Mouse (Mus musculus) embryonic facial prominence, embryonic 13.5 days (tissue): ENCODE measurements around the gene Tmem132b. TPM values are rescaled to one million over a fixed set of nuclear protein-coding genes. Genes with fewer than 3 reads are reported as not detected.

Experiments
- ATAC-seq: fragments of 200-750 bp; cut with Nextera tagmentation; 2 replicates; pipeline ENCODE4 v1.8.0; 2017; ENCODE audit warnings: low read depth; ENCODE audit not compliant: insufficient number of reproducible peaks, insufficient read depth, low FRiP score, low TSS enrichment
- H3K27ac ChIP-seq: fragments of 300-500 bp; sonication (generic); 2 replicates; pipeline ENCODE4 v1.5.1; 2015; ENCODE audit warnings: moderate library complexity, mild to moderate bottlenecking, inconsistent platforms
- H3K27me3 ChIP-seq: fragments of 300-500 bp; sonication (generic); 2 replicates; pipeline ENCODE4 v1.6.1; 2015; ENCODE audit warnings: mild to moderate bottlenecking, inconsistent platforms
- H3K36me3 ChIP-seq: fragments of 300-500 bp; sonication (generic); 2 replicates; pipeline ENCODE4 v1.6.1; 2015; ENCODE audit warnings: mild to moderate bottlenecking, inconsistent platforms
- H3K4me1 ChIP-seq: fragments of 300-500 bp; sonication (generic); 2 replicates; pipeline ENCODE4 v1.6.1; 2015; ENCODE audit warnings: inconsistent platforms
- H3K4me2 ChIP-seq: fragments of 300-500 bp; sonication (generic); 2 replicates; pipeline ENCODE4 v1.6.1; 2015; ENCODE audit warnings: moderate library complexity, mild to moderate bottlenecking, inconsistent platforms
- H3K4me3 ChIP-seq: fragments of 300-500 bp; sonication (generic); 2 replicates; pipeline ENCODE4 v1.5.1; 2015; ENCODE audit warnings: mild to moderate bottlenecking, inconsistent platforms
- H3K9ac ChIP-seq: fragments of 300-500 bp; sonication (generic); 2 replicates; pipeline ENCODE4 v1.6.1; 2015; ENCODE audit warnings: mild to moderate bottlenecking, inconsistent platforms
- H3K9me3 ChIP-seq: fragments of 300-500 bp; sonication (generic); 2 replicates; pipeline ENCODE4 v1.6.1; 2016; ENCODE audit warnings: inconsistent platforms
- WGBS: fragments of 180-500 bp; shearing (Covaris S2); methylation state at CpG from one replicate; pipeline ENCODE4 v1.1.7; 2015; ENCODE audit warnings: mixed read lengths; 5-methylcytosine and 5-hydroxymethylcytosine counted together
- polyA plus RNA-seq: library from polyadenylated mRNA; unstranded; fragments of >200 nt; fragmentation: Nextera tagmentation; extraction: Ambion mirVana; gene quantifications from 2 replicates; pipeline ENCODE4 v1.2.1, GENCODE M21; 2015

Tmem132b gene
- polyA plus RNA-seq, 1 experiment from 2014 or later = 0.11 TPM

DNA sequence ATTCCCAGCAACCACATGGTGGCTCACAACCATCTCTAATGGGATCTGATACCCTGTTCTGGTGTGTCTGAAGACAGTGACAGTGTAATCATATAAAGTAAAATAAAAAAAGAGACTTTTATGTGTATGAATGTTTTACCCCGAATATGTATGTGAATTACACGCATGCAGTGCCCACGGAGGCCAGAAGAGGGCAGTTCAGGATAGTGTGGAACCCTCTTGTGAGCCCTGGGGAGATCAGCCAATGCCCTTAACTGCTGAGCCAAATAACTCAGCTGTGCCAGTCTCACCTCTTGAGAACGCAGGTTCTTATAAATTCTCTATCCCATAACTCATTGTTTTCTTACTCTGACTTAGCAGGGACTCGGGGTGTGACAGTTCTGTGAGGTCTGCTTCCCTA lies 12.9 kb upstream of the Tmem132b start:
- Histone ChIP-seq H3K9me3 (no peaks in the 10 kb centered on the region), H3K4me1 (no peaks in the 10 kb centered on the region), H3K36me3 (peaks cover 49% of the 10 kb centered on the region), H3K27ac (no peak overlapping the region), H3K4me3 (no peak overlapping the region), H3K4me2 (no peak overlapping the region), H3K27me3 (no peaks in the 10 kb centered on the region), H3K9ac (no peak overlapping the region)
- 70% methylated on average over 5 of the region's 5 CpGs for WGBS
- ATAC-seq = no peak

DNA sequence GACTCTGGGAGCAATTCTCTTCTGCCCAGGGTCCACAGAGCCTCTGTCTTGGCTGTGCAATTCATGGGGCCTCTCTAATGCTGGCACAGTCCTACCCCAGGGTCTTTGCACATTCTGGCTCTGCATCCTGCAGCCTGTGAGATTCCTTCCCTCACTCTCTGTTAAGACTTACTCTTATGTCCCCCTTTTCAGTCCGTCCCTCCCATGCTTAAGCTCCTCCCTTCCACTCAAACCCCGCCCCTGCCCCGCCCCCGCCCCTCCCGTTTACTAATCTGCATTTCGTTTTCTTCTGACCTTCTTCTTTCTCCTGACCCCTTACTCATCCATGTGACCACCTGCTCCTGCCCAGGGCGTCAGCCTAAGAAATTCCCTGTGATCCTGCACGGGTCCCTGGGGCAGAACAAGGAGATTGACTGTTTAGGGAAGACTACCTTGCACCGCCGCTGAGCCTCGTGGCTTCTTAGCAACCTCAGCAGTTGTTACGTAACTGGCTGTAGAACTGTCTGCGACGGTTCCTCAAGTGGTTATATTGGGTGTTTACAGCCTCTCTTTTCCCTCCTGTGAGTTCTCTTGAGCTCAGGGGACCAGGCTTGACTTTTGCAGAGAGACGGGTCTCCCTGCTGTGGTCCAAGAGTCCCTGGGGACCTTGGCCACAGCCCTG lies 10.5 kb upstream of the Tmem132b start:
- H3K27ac ChIP-seq = no peak overlapping the region
- WGBS = 15% methylated on average over 15 of the region's 15 CpGs
- no peaks in the 10 kb centered on the region for H3K4me1 ChIP-seq
- H3K27me3 ChIP-seq = no peaks in the 10 kb centered on the region
- H3K4me2 ChIP-seq = no peak overlapping the region
- H3K36me3 ChIP-seq = peaks cover 25% of the 10 kb centered on the region
- ATAC-seq = no peak
- no peak overlapping the region for H3K9ac ChIP-seq
- H3K9me3 ChIP-seq = no peaks in the 10 kb centered on the region
- H3K4me3 ChIP-seq = no peak overlapping the region

DNA sequence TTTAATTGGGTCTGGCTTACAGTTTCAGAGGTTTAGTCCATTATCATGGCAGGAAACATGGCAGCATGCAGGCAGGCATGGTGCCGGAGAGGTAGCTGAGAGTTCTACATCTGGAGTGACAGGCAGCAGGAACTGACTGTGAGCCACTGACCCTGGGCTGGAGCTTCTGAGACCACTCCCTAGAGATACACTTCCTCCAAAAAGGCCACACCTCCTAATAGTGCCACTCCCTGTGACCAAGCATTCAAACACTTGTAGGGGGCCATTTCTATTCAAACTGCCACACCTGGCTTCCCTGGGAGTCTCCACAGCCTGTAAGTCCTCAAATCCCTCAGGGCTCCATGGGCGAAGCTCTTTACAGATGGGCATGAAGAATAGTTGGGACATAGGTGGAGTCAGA lies 8.2 kb upstream of the Tmem132b start:
- Histone ChIP-seq H3K9me3 (0 out of 2 replicates have a peak, but pooled peaks cover 3% of the 10 kb centered on the region), H3K4me3 (no peak overlapping the region), H3K9ac (no peak overlapping the region), H3K27me3 (peaks cover 9% of the 10 kb centered on the region), H3K4me2 (no peak overlapping the region), H3K36me3 (peaks cover 6% of the 10 kb centered on the region), H3K27ac (no peak overlapping the region), H3K4me1 (no peaks in the 10 kb centered on the region)
- WGBS = 82% methylated on average over 2 of the region's 2 CpGs
- ATAC-seq = no peak

- Histone ChIP-seq H3K4me2 (no peak overlapping the region), H3K9ac (no peak overlapping the region), H3K4me1 (no peaks in the 10 kb centered on the region), H3K9me3 (0 out of 2 replicates have a peak, but pooled peaks cover 3% of the 10 kb centered on the region), H3K4me3 (no peak overlapping the region), H3K27ac (no peak overlapping the region), H3K36me3 (peaks cover 3% of the 10 kb centered on the region), H3K27me3 (peaks cover 30% of the 10 kb centered on the region)
- no peak for ATAC-seq
- 56% methylated on average over 5 of the region's 5 CpGs for WGBS
Measured at GRCm38 (mm10) chr5:125525516-125525915, 6.1 kb upstream of the Tmem132b start.

DNA sequence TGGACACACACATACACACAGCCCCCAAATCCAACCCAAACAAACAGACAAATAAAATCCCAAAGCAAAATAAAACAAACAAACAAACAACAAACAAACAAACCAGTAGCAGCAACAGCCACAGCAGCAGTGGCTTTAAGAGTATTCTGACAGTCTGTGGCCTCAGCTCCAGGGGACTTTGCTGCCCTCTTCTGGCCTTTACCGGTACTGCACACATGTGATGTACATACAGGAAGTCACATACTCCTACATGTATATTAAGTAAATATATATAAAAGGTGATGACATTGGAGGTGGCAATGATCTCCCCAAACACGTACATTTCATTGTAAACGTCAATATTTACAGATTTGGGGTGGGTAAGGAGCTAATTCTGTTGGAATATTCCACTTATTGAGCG lies 5.1 kb upstream of the Tmem132b start:
- 70% methylated on average over 4 of the region's 4 CpGs for WGBS
- H3K36me3 ChIP-seq = peaks cover 3% of the 10 kb centered on the region; the same call in 1 of the 2 replicates
- H3K27ac ChIP-seq = no peak overlapping the region
- H3K4me1 ChIP-seq = peaks cover 3% of the 10 kb centered on the region; the same call in 1 of the 2 replicates
- no peak overlapping the region for H3K4me2 ChIP-seq
- H3K9ac ChIP-seq = no peak overlapping the region
- no peak for ATAC-seq
- H3K9me3 ChIP-seq = 0 out of 2 replicates have a peak, but pooled peaks cover 3% of the 10 kb centered on the region
- peaks cover 38% of the 10 kb centered on the region for H3K27me3 ChIP-seq
- no peak overlapping the region for H3K4me3 ChIP-seq

- no peak overlapping the region for H3K27ac ChIP-seq
Measured at GRCm38 (mm10) chr5:125529109-125529508, 2.5 kb upstream of the Tmem132b start.

GRCm38 (mm10) chr5:125532191-125532544 lies 594 bp downstream of the Tmem132b start:
- WGBS = under 1% methylated on average over 18 of the region's 30 CpGs
- Histone ChIP-seq H3K4me2 (peak overlapping the region; percentile 91), H3K4me3 (peak overlapping the region; percentile 56), H3K9ac (peak overlapping the region; percentile 49), H3K27me3 (peaks cover 93% of the 10 kb centered on the region), H3K27ac (no peak overlapping the region), H3K4me1 (peaks cover 28% of the 10 kb centered on the region), H3K36me3 (no peaks in the 10 kb centered on the region), H3K9me3 (no peaks in the 10 kb centered on the region)
- ATAC-seq = no peak

More at GRCm38 (mm10) chr5:125529109-125529508, 2.5 kb upstream of the Tmem132b start:
- peaks cover 64% of the 10 kb centered on the region for H3K27me3 ChIP-seq
- H3K36me3 ChIP-seq = no peaks in the 10 kb centered on the region
- no peak overlapping the region for H3K4me2 ChIP-seq
- H3K9me3 ChIP-seq = 0 out of 2 replicates have a peak, but pooled peaks cover 3% of the 10 kb centered on the region
- no peak overlapping the region for H3K4me3 ChIP-seq
- H3K9ac ChIP-seq = no peak overlapping the region
- peaks cover 26% of the 10 kb centered on the region for H3K4me1 ChIP-seq
- 3% methylated on average over 5 of the region's 5 CpGs for WGBS
- no peak for ATAC-seq

- Histone ChIP-seq H3K36me3 (no peaks in the 10 kb centered on the region), H3K4me1 (peaks cover 28% of the 10 kb centered on the region), H3K4me3 (peak overlapping the region; percentile 56), H3K9me3 (no peaks in the 10 kb centered on the region), H3K27me3 (peaks cover 95% of the 10 kb centered on the region), H3K9ac (peak overlapping the region; percentile 49), H3K4me2 (peak overlapping the region; percentile 91), H3K27ac (no peak overlapping the region)
- under 1% methylated on average over 49 of the region's 64 CpGs for WGBS
- no peak for ATAC-seq
Measured at GRCm38 (mm10) chr5:125532545-125533224, 1.1 kb downstream of the Tmem132b start.

DNA sequence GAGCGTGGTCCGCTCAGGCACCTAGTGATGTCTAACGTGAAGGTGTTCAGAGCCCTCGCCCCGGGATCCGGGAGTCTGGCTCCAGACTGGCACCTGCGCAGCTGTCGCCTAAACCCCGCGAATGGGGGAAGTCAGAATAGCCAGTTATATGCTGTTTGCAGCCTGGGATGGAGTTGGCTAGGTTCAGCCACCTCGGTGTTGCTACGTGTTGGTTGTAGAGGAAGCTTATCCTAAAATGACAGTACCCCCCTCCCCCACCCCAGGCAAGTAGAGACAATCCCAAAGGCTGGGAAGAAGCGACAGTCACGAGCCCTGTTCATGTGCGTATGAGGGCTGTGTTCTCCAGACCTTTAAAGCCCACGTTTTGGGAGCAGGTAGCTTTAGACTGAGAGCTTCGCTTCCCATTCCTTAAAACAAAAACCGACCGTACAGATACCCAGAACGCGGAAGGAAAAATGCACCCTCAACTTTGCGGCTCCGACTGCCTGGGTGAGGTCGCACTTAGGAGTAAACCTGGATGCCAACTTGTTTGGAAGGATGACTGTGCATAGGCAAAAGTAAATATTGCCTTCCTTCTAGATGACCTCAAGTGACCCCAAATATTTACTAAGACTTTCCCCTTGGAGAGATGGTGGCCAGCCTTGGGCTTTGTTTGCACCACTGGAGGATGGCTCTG lies 1.8 kb downstream of the Tmem132b start:
- no peak for ATAC-seq
- H3K36me3 ChIP-seq = no peaks in the 10 kb centered on the region
- WGBS = under 1% methylated on average over 24 of the region's 24 CpGs
- H3K4me3 ChIP-seq = peak overlapping the region; percentile 56
- H3K4me2 ChIP-seq = peak overlapping the region; percentile 91
- H3K9me3 ChIP-seq = no peaks in the 10 kb centered on the region
- H3K4me1 ChIP-seq = peaks cover 28% of the 10 kb centered on the region
- peaks cover 90% of the 10 kb centered on the region for H3K27me3 ChIP-seq
- H3K27ac ChIP-seq = no peak overlapping the region
- H3K9ac ChIP-seq = no peak overlapping the region

DNA sequence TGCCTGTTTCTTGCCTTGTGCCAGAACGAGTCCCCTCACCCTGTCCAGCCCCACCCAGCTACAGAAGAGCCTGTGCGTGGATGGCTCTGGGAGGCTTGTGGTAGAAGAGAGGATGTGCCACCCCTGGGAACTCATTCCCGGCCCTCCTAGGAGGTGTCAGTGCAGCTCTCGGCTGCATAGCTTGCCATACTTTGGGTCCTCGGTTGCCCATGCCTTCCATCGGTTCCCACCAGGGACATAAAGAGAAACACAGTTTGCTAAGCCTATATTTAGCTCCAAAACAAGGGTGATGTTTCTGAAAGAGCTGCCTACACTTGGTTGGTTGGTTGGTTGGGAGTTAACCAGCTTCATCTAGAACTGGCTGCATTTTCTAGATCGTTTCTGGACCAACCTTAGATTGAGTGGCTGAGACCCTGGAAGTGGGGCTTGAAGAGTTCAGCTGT lies 2.6 kb downstream of the Tmem132b start:
- H3K27me3 ChIP-seq = peaks cover 90% of the 10 kb centered on the region
- H3K9me3 ChIP-seq = no peaks in the 10 kb centered on the region
- no peaks in the 10 kb centered on the region for H3K36me3 ChIP-seq
- peaks cover 28% of the 10 kb centered on the region for H3K4me1 ChIP-seq
- H3K4me3 ChIP-seq = no peak overlapping the region
- 9% methylated on average over 7 of the region's 7 CpGs for WGBS
- no peak overlapping the region for H3K9ac ChIP-seq
- no peak for ATAC-seq
- H3K4me2 ChIP-seq = no peak overlapping the region
- no peak overlapping the region for H3K27ac ChIP-seq

GRCm38 (mm10) chr5:125534611-125535324 lies 3.2 kb downstream of the Tmem132b start:
- Histone ChIP-seq H3K27me3 (peaks cover 84% of the 10 kb centered on the region), H3K36me3 (no peaks in the 10 kb centered on the region), H3K4me2 (peak overlapping the region; percentile 23), H3K9me3 (no peaks in the 10 kb centered on the region), H3K4me1 (peaks cover 28% of the 10 kb centered on the region), H3K27ac (no peak overlapping the region), H3K4me3 (peak overlapping the region; percentile 3; the same call in 1 of the 2 replicates), H3K9ac (no peak overlapping the region)
- 1% methylated on average over 26 of the region's 26 CpGs for WGBS
- no peak for ATAC-seq
